Mouse (Mus musculus) neural tube, embryonic 12.5 days (tissue): ENCODE measurements around the gene Slc39a1. TPM values are rescaled to one million over a fixed set of nuclear protein-coding genes. Genes with fewer than 3 reads are reported as not detected.
"Not testable (repeated sequence)": the region's sequence is repeated elsewhere in the genome, so short reads cannot be mapped to it uniquely, and the experiment has no call there.

Source experiments
- ATAC-seq: fragments of 200-750 bp; cut with Nextera tagmentation; 2 replicates; pipeline ENCODE4 v1.8.0; 2017; ENCODE audit warnings: low read depth, mild to moderate bottlenecking, moderate TSS enrichment, moderate library complexity; ENCODE audit not compliant: low FRiP score
- H3K27ac ChIP-seq: fragments of 300-500 bp; sonication (generic); 2 replicates; pipeline ENCODE4 v1.5.1; 2016
- H3K27me3 ChIP-seq: fragments of 300-500 bp; sonication (generic); replicated peaks from 2 replicates; pipeline ENCODE4 v1.6.1; 2016; ENCODE audit warnings: mild to moderate bottlenecking
- H3K36me3 ChIP-seq: fragments of 300-500 bp; sonication (generic); 2 replicates; pipeline ENCODE4 v1.6.1; 2016; ENCODE audit warnings: mild to moderate bottlenecking
- H3K4me1 ChIP-seq: fragments of 300-500 bp; sonication (generic); 2 replicates; pipeline ENCODE4 v1.6.1; 2016
- H3K4me2 ChIP-seq: fragments of 300-500 bp; sonication (generic); replicated peaks from 2 replicates; pipeline ENCODE4 v1.6.1; 2016; ENCODE audit warnings: mild to moderate bottlenecking
- H3K4me3 ChIP-seq: fragments of 300-500 bp; sonication (generic); 2 replicates; pipeline ENCODE4 v1.5.1; 2016
- H3K9ac ChIP-seq: fragments of 300-500 bp; sonication (generic); 2 replicates; pipeline ENCODE4 v1.6.1; 2016; ENCODE audit warnings: mild to moderate bottlenecking
- H3K9me3 ChIP-seq: fragments of 300-500 bp; sonication (generic); 2 replicates; pipeline ENCODE4 v1.6.1; 2016; ENCODE audit warnings: mild to moderate bottlenecking
- WGBS: fragments of 180-500 bp; shearing (Covaris S2); methylation state at CpG from one replicate; pipeline ENCODE4 v1.1.7; 2016; 5-methylcytosine and 5-hydroxymethylcytosine counted together
- polyA plus RNA-seq: library from polyadenylated mRNA; unstranded; fragments of >200 nt; fragmentation: Nextera tagmentation; extraction: Ambion mirVana; gene quantifications from 2 replicates; pipeline ENCODE4 v1.2.1, GENCODE M21; 2016

Gene Slc39a1
- polyA plus RNA-seq, 1 experiment from 2014 or later, result 33.8 TPM

- ATAC-seq, result no peak
- no peaks in the 10 kb centered on the region for H3K27me3 ChIP-seq
- 74% methylated on average over 2 of the region's 2 CpGs for WGBS
- no peak overlapping the region for H3K4me3 ChIP-seq
- H3K9me3 ChIP-seq, result no peaks in the 10 kb centered on the region
- no peak overlapping the region for H3K4me2 ChIP-seq
- H3K27ac ChIP-seq, result no peak overlapping the region
- no peak overlapping the region for H3K9ac ChIP-seq
- H3K4me1 ChIP-seq, result peaks cover 23% of the 10 kb centered on the region
- H3K36me3 ChIP-seq, result peaks cover under 1% of the 10 kb centered on the region; the same call in 1 of the 2 replicates
Measured at GRCm38 (mm10) chr3:90245406-90245805, 2.6 kb upstream of the Slc39a1 start.

GRCm38 (mm10) chr3:90247630-90247959 is 377 bp upstream of the Slc39a1 start:
- WGBS, result under 1% methylated on average over 3 of the region's 3 CpGs
- no peaks in the 10 kb centered on the region for H3K27me3 ChIP-seq
- H3K27ac ChIP-seq, result peak overlapping the region; percentile 59
- H3K36me3 ChIP-seq, result peaks cover 13% of the 10 kb centered on the region
- peak overlapping the region; percentile 47 for H3K9ac ChIP-seq
- peak; percentile 21 for ATAC-seq
- H3K4me2 ChIP-seq, result peak overlapping the region; percentile 76
- peaks cover 22% of the 10 kb centered on the region for H3K4me1 ChIP-seq
- peak overlapping the region; percentile 64 for H3K4me3 ChIP-seq
- H3K9me3 ChIP-seq, result no peaks in the 10 kb centered on the region

GRCm38 (mm10) chr3:90248746-90249100 is 751 bp downstream of the Slc39a1 start:
- no peak overlapping the region for H3K27ac ChIP-seq
- 10% methylated on average over 10 of the region's 10 CpGs for WGBS

GRCm38 (mm10) chr3:90250791-90251190 is 2.8 kb downstream of the Slc39a1 start:
- H3K36me3 ChIP-seq, result peaks cover 13% of the 10 kb centered on the region
- H3K4me3 ChIP-seq, result no peak overlapping the region
- WGBS, result 88% methylated on average over 6 of the region's 6 CpGs
- H3K9ac ChIP-seq, result no peak overlapping the region
- no peaks in the 10 kb centered on the region for H3K9me3 ChIP-seq
- H3K27me3 ChIP-seq, result no peaks in the 10 kb centered on the region
- no peak overlapping the region for H3K27ac ChIP-seq
- no peak overlapping the region for H3K4me2 ChIP-seq
- H3K4me1 ChIP-seq, result peaks cover 18% of the 10 kb centered on the region
- no peak for ATAC-seq

More at GRCm38 (mm10) chr3:90248746-90249100, 751 bp downstream of the Slc39a1 start:
- Histone ChIP-seq H3K9me3 (no peaks in the 10 kb centered on the region), H3K4me2 (peak overlapping the region; percentile 76), H3K4me3 (peak overlapping the region; percentile 64), H3K27me3 (no peaks in the 10 kb centered on the region), H3K4me1 (peaks cover 11% of the 10 kb centered on the region), H3K36me3 (peaks cover 13% of the 10 kb centered on the region), H3K9ac (peak overlapping the region; percentile 72)
- ATAC-seq, result no peak

GRCm38 (mm10) chr3:90251731-90252226 is 3.8 kb downstream of the Slc39a1 start:
- WGBS, result 98% methylated on average over 10 of the region's 12 CpGs
- Histone ChIP-seq H3K4me1 (peaks cover 23% of the 10 kb centered on the region), H3K36me3 (peaks cover 13% of the 10 kb centered on the region)
- H3K4me3 ChIP-seq, H3K9ac ChIP-seq, H3K27me3 ChIP-seq, H3K9me3 ChIP-seq, H3K4me2 ChIP-seq, ATAC-seq, H3K27ac ChIP-seq: not testable (repeated sequence)

- H3K9me3 ChIP-seq, ATAC-seq, H3K27me3 ChIP-seq, H3K4me2 ChIP-seq, H3K9ac ChIP-seq, H3K4me3 ChIP-seq, H3K27ac ChIP-seq: not testable (repeated sequence)
- Histone ChIP-seq H3K36me3 (peaks cover 17% of the 10 kb centered on the region), H3K4me1 (peaks cover 23% of the 10 kb centered on the region)
- WGBS, result 91% methylated on average over 2 of the region's 2 CpGs
Measured at GRCm38 (mm10) chr3:90252659-90253058, 4.7 kb downstream of the Slc39a1 start.

GRCm38 (mm10) chr3:90253174-90253573 is 5.2 kb downstream of the Slc39a1 start:
- not testable (repeated sequence) for H3K27ac ChIP-seq, H3K9me3 ChIP-seq, H3K4me3 ChIP-seq, H3K9ac ChIP-seq, H3K27me3 ChIP-seq, ATAC-seq
- H3K4me1 ChIP-seq, result peaks cover 23% of the 10 kb centered on the region
- peaks cover 20% of the 10 kb centered on the region for H3K36me3 ChIP-seq
- 85% methylated on average over 1 of the region's 1 CpGs for WGBS
- peak overlapping the region; percentile 83 for H3K4me2 ChIP-seq

GRCm38 (mm10) chr3:90253653-90254418 is 5.9 kb downstream of the Slc39a1 start, which contains the start of gene Crtc2:
Crtc2 (plus strand) TSS chr3:90254163.
- Histone ChIP-seq H3K9me3 (no peaks in the 10 kb centered on the region), H3K4me1 (peaks cover 19% of the 10 kb centered on the region), H3K9ac (peak within 1 kb of the TSS; percentile 88), H3K36me3 (peaks cover 26% of the 10 kb centered on the region), H3K27ac (peak within 1 kb of the TSS; percentile 53; the same call in 1 of the 2 replicates), H3K4me3 (peak within 1 kb of the TSS; percentile 88), H3K27me3 (no peaks in the 10 kb centered on the region), H3K4me2 (peak within 1 kb of the TSS; percentile 83)
- WGBS, result 2% methylated on average over 40 of the region's 40 CpGs
- peak; percentile 97 for ATAC-seq

GRCm38 (mm10) chr3:90254419-90255193 is 6.6 kb downstream of the Slc39a1 start:
- Histone ChIP-seq H3K4me3 (peak overlapping the region; percentile 88), H3K27ac (peak overlapping the region; percentile 53; the same call in 1 of the 2 replicates), H3K9ac (peak overlapping the region; percentile 88), H3K4me2 (peak overlapping the region; percentile 83), H3K9me3 (no peaks in the 10 kb centered on the region), H3K27me3 (no peaks in the 10 kb centered on the region), H3K36me3 (peaks cover 34% of the 10 kb centered on the region), H3K4me1 (peaks cover 15% of the 10 kb centered on the region)
- 1% methylated on average over 41 of the region's 41 CpGs for WGBS
- peak; percentile 46; the same call in 1 of the 2 replicates for ATAC-seq

- no peaks in the 10 kb centered on the region for H3K9me3 ChIP-seq
- peaks cover 39% of the 10 kb centered on the region for H3K36me3 ChIP-seq
- H3K9ac ChIP-seq, result peak overlapping the region; percentile 88
- peak overlapping the region; percentile 88 for H3K4me3 ChIP-seq
- no peak for ATAC-seq
- H3K27me3 ChIP-seq, result no peaks in the 10 kb centered on the region
- H3K4me2 ChIP-seq, result peak overlapping the region; percentile 83
- H3K27ac ChIP-seq, result no peak overlapping the region
- WGBS, result 19% methylated on average over 2 of the region's 2 CpGs
- H3K4me1 ChIP-seq, result peaks cover 15% of the 10 kb centered on the region
Measured at GRCm38 (mm10) chr3:90255194-90255565, 7.2 kb downstream of the Slc39a1 start.

- no peak overlapping the region for H3K9ac ChIP-seq
- H3K36me3 ChIP-seq, result peaks cover 42% of the 10 kb centered on the region
Measured at GRCm38 (mm10) chr3:90255784-90256353, 7.9 kb downstream of the Slc39a1 start.

More at GRCm38 (mm10) chr3:90255784-90256353, 7.9 kb downstream of the Slc39a1 start:
- H3K4me3 ChIP-seq, result no peak overlapping the region
- H3K9me3 ChIP-seq, result no peaks in the 10 kb centered on the region
- ATAC-seq, result no peak
- peaks cover 15% of the 10 kb centered on the region for H3K4me1 ChIP-seq
- no peaks in the 10 kb centered on the region for H3K27me3 ChIP-seq
- H3K4me2 ChIP-seq, result peak overlapping the region; percentile 83
- WGBS, result 96% methylated on average over 14 of the region's 14 CpGs
- H3K27ac ChIP-seq, result no peak overlapping the region
